Mouse (Mus musculus) kidney, embryonic 14.5 days (tissue): ENCODE data around the gene Spata13. TPM values are rescaled to one million over a fixed set of nuclear protein-coding genes. Genes with fewer than 3 reads are reported as not detected.

Experiments used
- ATAC-seq: fragments of 200-750 bp; cut with Nextera tagmentation; 2 replicates; pipeline ENCODE4 v1.8.0; 2017; ENCODE audit warnings: moderate number of reproducible peaks, mild to moderate bottlenecking, moderate TSS enrichment, moderate library complexity; ENCODE audit not compliant: low FRiP score, low TSS enrichment
- H3K27ac ChIP-seq: fragments of 300-500 bp; sonication (generic); 2 replicates; pipeline ENCODE4 v1.5.1; 2014; ENCODE audit warnings: low read depth, mild to moderate bottlenecking, low read length, moderate library complexity, mixed read lengths
- H3K27me3 ChIP-seq: fragments of 300-500 bp; sonication (generic); 2 replicates; pipeline ENCODE4 v1.6.1; 2014; ENCODE audit warnings: mild to moderate bottlenecking, low read length; ENCODE audit not compliant: control insufficient read depth, insufficient read depth
- H3K36me3 ChIP-seq: fragments of 300-500 bp; sonication (generic); 2 replicates; pipeline ENCODE4 v1.6.1; 2014; ENCODE audit warnings: low read length, mixed read lengths; ENCODE audit not compliant: control insufficient read depth, insufficient read depth
- H3K4me1 ChIP-seq: fragments of 300-500 bp; sonication (generic); 2 replicates; pipeline ENCODE4 v1.6.1; 2014; ENCODE audit warnings: low read length, mixed read lengths; ENCODE audit not compliant: control insufficient read depth, insufficient read depth
- H3K4me2 ChIP-seq: fragments of 300-500 bp; sonication (generic); replicated peaks from 2 replicates; pipeline ENCODE4 v1.6.1; 2014; ENCODE audit warnings: low read depth, mild to moderate bottlenecking, low read length
- H3K4me3 ChIP-seq: fragments of 300-500 bp; sonication (generic); 2 replicates; pipeline ENCODE4 v1.5.1; 2014; ENCODE audit warnings: mild to moderate bottlenecking, low read length
- H3K9ac ChIP-seq: fragments of 300-500 bp; sonication (generic); 2 replicates; pipeline ENCODE4 v1.6.1; 2014; ENCODE audit warnings: low read depth, mild to moderate bottlenecking, low read length, moderate library complexity
- H3K9me3 ChIP-seq: fragments of 300-500 bp; sonication (generic); 2 replicates; pipeline ENCODE4 v1.6.1; 2016; ENCODE audit warnings: low read length; ENCODE audit not compliant: control insufficient read depth
- WGBS: fragments of 180-500 bp; shearing (Covaris S2); extraction: QIAGEN DNeasy Blood & Tissue Kit; methylation state at CpG from one replicate; pipeline ENCODE4 v1.1.7; 2014; 5-methylcytosine and 5-hydroxymethylcytosine counted together
- polyA plus RNA-seq: library from polyadenylated mRNA; unstranded; fragments of >200 nt; fragmentation: Nextera tagmentation; extraction: Ambion mirVana; gene quantifications from 2 replicates; pipeline ENCODE4 v1.2.1, GENCODE M21; 2014

The Spata13 gene
- polyA plus RNA-seq, 1 experiment from 2014 or later: 65.7 TPM

GRCm38 (mm10) chr14:60675697-60676096 lies 41.9 kb downstream of the Spata13 start:
- no peaks in the 10 kb centered on the region for H3K9me3 ChIP-seq
- 85% methylated on average over 4 of the region's 4 CpGs for WGBS

GRCm38 (mm10) chr14:60676625-60677314 lies 43.0 kb downstream of the Spata13 start:
- H3K27me3 ChIP-seq: no peaks in the 10 kb centered on the region
- 82% methylated on average over 2 of the region's 2 CpGs for WGBS
- H3K27ac ChIP-seq: no peak overlapping the region
- H3K9ac ChIP-seq: no peak overlapping the region
- peaks cover 6% of the 10 kb centered on the region; the same call in 1 of the 2 replicates for H3K4me1 ChIP-seq
- H3K36me3 ChIP-seq: no peaks in the 10 kb centered on the region
- no peak overlapping the region for H3K4me2 ChIP-seq
- no peak for ATAC-seq
- H3K4me3 ChIP-seq: no peak overlapping the region
- H3K9me3 ChIP-seq: no peaks in the 10 kb centered on the region

More at GRCm38 (mm10) chr14:60675697-60676096, 41.9 kb downstream of the Spata13 start:
- Histone ChIP-seq H3K9ac (no peak overlapping the region), H3K36me3 (no peaks in the 10 kb centered on the region), H3K4me2 (no peak overlapping the region), H3K4me1 (no peaks in the 10 kb centered on the region), H3K27ac (no peak overlapping the region), H3K4me3 (no peak overlapping the region), H3K27me3 (no peaks in the 10 kb centered on the region)
- ATAC-seq: no peak

DNA sequence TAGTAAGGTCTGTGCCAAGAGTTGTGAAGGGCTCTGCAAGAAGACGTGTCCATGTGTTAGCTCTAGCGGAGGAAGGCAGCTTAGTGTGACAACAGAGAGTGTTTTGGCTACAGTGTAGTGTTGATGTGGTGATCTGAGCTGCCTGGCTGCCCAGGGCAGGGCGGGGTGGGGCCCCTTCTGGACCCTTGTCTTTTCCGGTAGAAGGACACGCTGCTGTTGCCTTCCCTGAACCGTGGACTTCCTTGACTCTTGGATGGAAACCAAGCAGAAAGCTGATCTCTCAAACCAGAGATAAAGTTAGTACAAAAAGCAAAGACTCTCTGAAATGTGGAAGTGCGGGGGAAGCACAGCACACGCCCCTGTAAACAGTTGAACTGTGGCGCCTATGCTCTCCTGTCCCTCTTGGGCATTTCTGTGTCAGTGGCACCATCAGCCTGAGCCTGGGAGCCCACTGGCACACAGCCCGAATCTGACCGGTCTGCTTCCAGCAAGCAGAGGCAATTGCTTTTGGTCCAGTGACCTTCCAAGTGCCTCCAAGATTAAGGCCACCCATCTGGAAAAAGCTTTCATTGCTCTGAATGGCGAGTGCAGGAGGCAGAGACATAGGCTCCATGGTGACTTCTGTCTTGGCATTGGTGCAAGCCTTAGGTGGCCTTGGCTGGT lies 48.7 kb downstream of the Spata13 start:
- peak; percentile 71; the same call in 1 of the 2 replicates for ATAC-seq

GRCm38 (mm10) chr14:60683989-60684388 lies 50.2 kb downstream of the Spata13 start:
- Histone ChIP-seq H3K9me3 (no peaks in the 10 kb centered on the region), H3K36me3 (no peaks in the 10 kb centered on the region), H3K4me1 (peaks cover 34% of the 10 kb centered on the region), H3K27ac (no peak overlapping the region), H3K4me3 (no peak overlapping the region), H3K4me2 (no peak overlapping the region), H3K9ac (no peak overlapping the region), H3K27me3 (no peaks in the 10 kb centered on the region)
- 81% methylated on average over 10 of the region's 10 CpGs for WGBS
- no peak for ATAC-seq

More for the DNA sequence above, 48.7 kb downstream of the Spata13 start:
- no peak overlapping the region for H3K9ac ChIP-seq
- no peaks in the 10 kb centered on the region for H3K36me3 ChIP-seq
- 33% methylated on average over 12 of the region's 12 CpGs for WGBS
- H3K27me3 ChIP-seq: no peaks in the 10 kb centered on the region
- H3K27ac ChIP-seq: peak overlapping the region; percentile 57; the same call in 1 of the 2 replicates
- peaks cover 34% of the 10 kb centered on the region for H3K4me1 ChIP-seq
- H3K4me3 ChIP-seq: no peak overlapping the region
- H3K9me3 ChIP-seq: no peaks in the 10 kb centered on the region
- H3K4me2 ChIP-seq: no peak overlapping the region

DNA sequence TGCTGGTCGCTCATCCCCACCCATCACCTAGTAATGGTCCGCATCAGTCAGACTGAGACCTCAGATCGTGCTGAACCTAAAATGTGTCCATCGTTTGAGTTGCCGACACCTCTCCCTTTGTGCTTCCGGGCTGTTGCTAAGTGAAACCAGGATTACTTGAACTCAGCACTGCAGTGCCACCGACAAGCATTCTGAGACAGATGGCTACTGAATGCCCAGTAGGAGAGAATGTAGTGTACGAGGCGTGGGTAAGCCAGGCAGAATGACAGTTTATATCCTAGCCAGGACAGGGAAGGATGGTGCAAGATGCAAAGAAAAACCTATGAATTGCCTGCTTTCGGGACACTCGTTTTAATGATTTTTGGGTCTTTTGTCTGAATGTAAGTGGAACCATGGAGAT lies 52.9 kb downstream of the Spata13 start:
- H3K27ac ChIP-seq: no peak overlapping the region
- no peak overlapping the region for H3K9ac ChIP-seq
- WGBS: 84% methylated on average over 11 of the region's 11 CpGs
- H3K4me1 ChIP-seq: peaks cover 29% of the 10 kb centered on the region
- no peaks in the 10 kb centered on the region for H3K27me3 ChIP-seq
- no peak overlapping the region for H3K4me3 ChIP-seq
- no peak for ATAC-seq
- H3K36me3 ChIP-seq: peaks cover 7% of the 10 kb centered on the region
- H3K9me3 ChIP-seq: no peaks in the 10 kb centered on the region
- H3K4me2 ChIP-seq: no peak overlapping the region

GRCm38 (mm10) chr14:60687241-60687640 lies 53.4 kb downstream of the Spata13 start:
- ATAC-seq: no peak
- H3K27ac ChIP-seq: no peak overlapping the region
- 32% methylated on average over 7 of the region's 7 CpGs for WGBS
- no peak overlapping the region for H3K9ac ChIP-seq
- no peak overlapping the region for H3K4me3 ChIP-seq
- H3K4me1 ChIP-seq: peaks cover 24% of the 10 kb centered on the region
- H3K36me3 ChIP-seq: peaks cover 7% of the 10 kb centered on the region
- no peak overlapping the region for H3K4me2 ChIP-seq
- no peaks in the 10 kb centered on the region for H3K9me3 ChIP-seq
- no peaks in the 10 kb centered on the region; the same call in 1 of the 2 replicates for H3K27me3 ChIP-seq

DNA sequence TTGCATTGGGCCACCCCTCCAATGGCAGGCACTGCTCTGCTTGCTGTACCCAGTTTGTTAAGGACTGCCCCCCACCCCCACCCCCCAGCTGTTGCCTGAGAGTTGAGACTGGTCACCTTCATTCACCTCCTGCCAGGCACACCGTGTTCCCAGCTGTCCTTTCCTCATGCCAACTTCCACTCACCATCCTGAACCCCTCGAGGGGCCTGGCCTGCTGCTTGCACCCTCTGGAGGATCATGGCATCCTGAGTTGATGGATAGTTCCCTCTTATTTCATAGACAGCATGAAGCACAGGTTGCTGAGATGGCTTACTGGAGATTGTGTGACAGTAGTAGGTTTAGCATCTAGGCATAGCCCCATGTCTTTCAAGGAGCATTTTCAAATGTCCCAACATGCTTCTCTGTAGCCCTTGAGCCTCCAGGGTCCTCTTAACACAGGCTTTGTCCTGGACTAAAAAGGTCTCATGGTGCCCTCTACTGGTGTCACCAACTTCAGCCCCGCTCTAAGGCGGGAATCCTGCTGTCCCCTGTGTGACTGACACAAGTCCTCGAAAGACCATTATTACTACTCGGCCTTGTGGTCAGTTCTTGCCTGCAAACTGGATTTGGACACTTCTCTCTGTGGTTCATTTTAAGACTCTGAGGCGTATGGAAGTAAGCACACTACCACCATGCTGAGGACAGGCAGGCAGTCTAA lies 54.9 kb downstream of the Spata13 start:
- no peak overlapping the region for H3K27ac ChIP-seq
- peak; percentile 70; the same call in 1 of the 2 replicates for ATAC-seq
- 37% methylated on average over 7 of the region's 7 CpGs for WGBS

DNA sequence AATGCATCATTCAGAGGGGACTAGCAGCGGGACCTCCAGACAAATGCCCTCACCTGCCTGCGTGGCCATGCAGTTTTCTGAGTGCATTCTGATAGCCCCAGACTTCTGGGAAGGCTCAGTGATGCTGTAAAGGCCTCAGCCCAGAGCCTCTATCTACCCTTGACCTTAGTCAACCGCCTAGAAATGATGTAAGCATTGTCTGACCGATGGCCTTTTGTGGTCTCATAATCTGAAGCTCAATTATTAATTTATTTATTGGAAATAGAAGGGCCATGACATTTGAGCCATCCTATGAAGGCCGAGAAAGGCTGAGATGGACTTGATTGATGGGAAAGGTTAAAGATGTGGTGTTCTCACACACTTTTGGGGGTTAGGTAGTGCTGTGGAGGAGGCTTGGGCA lies 56.0 kb downstream of the Spata13 start:
- no peak for ATAC-seq
- 87% methylated on average over 5 of the region's 5 CpGs for WGBS
- H3K27ac ChIP-seq: no peak overlapping the region

More for the DNA sequence above, 54.9 kb downstream of the Spata13 start:
- no peak overlapping the region for H3K4me3 ChIP-seq
- H3K4me2 ChIP-seq: no peak overlapping the region
- H3K27me3 ChIP-seq: no peaks in the 10 kb centered on the region; the same call in 1 of the 2 replicates
- peaks cover 23% of the 10 kb centered on the region; the same call in 1 of the 2 replicates for H3K4me1 ChIP-seq
- peaks cover 7% of the 10 kb centered on the region for H3K36me3 ChIP-seq
- H3K9ac ChIP-seq: no peak overlapping the region
- no peaks in the 10 kb centered on the region for H3K9me3 ChIP-seq

More for the DNA sequence above, 56.0 kb downstream of the Spata13 start:
- Histone ChIP-seq H3K36me3 (peaks cover 7% of the 10 kb centered on the region), H3K27me3 (no peaks in the 10 kb centered on the region; the same call in 1 of the 2 replicates), H3K4me1 (peaks cover 18% of the 10 kb centered on the region; the same call in 1 of the 2 replicates), H3K4me2 (no peak overlapping the region), H3K4me3 (no peak overlapping the region), H3K9ac (no peak overlapping the region), H3K9me3 (no peaks in the 10 kb centered on the region)
